Comparison of ENCODE assay signal across 11 mouse cellular contexts in genomic region chr17:71387401-71387800, GRCm38 (mm10).
"Had no signal": no experiment of that assay in that cellular context is flagged by ENCODE, and none has a peak within 500 bp of the region (broad histone marks: within the 10 kb centered on the region; RNA-seq: fewer than 3 reads in every experiment).

No protein-coding gene starts in this region.

- DNase-seq: gastrocnemius, adult 2 months; gastrocnemius, postnatal 10 days; gastrocnemius, postnatal 25 days; heart, adult 18-20 months; heart, postnatal 10 days; heart, postnatal 4 days; kidney, adult 18-20 months; kidney, adult 8-10 months; kidney, postnatal 10 days; kidney, postnatal 4 days; liver had no signal
